Mouse (Mus musculus) ZHBTc4 (cell line): ENCODE data around the gene Ppil2.

ENCODE experiments used
- DNase-seq: peaks from one replicate; pipeline ENCODE4 v3.0.0-alpha.2; 2011; ENCODE audit warnings: low read depth, low spot score

Gene Ppil2

DNA sequence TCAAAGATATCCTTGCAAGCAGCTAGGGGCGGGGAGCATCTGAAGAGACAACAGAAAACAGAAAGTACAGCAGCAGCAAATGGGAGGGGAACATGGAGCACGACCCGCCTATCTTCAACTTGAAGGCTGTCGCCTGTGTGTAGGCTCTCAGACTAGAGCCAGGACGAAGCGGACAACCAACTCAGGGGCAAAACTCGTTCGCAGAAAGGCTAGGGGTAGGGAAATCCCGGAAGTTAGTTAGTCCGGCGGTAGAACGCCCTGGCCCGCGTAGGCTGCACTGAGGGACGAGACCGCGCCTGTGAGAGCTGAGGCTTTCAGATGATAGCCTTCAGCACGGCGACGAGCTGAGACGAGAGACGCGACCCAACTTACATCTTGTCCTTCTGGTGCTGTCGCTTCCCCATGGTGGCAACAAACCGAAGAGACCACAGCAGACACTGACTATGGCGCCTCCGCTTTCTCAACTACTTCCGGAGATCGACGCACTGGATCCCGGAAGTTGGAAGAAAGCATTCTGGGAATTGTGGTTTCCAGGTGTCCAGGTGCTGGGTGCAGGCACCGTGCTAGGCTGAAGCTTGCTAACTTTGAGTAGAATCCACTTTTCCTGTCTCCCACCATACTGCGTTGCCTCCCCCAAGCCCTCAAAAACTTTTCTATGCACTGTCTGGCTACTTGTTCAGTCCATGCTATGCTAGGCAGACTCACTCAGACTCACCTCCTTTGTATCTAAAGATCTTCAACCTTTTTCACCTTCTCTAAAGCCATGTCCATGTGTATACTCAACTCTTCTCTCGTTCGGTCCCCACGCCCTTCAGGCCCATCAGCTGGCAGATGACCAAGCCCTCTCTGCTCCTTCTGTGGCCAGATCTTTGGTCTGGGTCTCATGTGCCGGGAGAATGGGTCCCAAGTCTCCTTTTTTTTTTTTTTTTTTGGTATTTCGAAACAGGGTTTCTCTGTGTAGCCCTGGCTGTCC, at the start of gene Ppil2:
Gene Ppil2 (minus strand): TSS at position 487 of the 973 bp plus-strand sequence.
- peak; percentile 89 for DNase-seq

DNA sequence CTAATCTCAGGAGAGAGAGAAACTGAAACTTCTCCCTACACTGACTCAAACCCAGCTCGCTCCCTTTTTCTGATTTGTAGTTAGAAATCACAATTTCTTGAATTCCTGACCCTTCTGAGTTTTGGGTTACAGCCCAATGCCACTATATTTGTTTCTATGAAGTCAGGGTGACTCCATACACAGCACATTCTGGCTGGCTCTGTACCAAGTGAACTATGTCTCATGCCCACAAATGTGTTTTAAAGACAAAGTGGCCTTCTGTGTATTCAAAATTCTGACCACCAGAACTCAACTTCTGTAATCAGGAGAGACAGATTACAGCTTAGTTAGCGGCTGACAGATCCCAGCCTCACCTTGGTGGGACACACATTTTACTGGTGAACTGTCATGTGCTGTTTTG, 43.3 kb upstream of the Ppil2 start:
- DNase-seq, result no peak

DNA sequence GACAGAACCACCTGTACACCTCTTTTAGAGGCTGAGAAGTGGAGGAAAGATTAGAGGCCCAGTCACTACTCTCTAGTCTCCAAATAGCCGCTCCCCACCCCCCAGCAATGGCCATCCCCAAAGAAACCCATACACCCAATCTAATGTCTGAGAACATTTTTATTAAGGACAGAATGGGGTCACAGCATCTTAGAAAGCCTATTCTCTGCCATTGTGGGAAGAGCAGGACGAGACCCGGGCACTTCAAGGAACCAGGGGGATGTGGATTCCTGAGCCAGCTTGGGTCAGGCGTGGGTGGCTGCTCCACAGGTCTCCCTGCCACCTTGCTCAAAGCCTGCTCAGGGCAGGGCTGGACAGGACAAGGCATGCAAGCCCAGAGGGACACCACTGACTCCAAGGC, 40.8 kb upstream of the Ppil2 start:
- DNase-seq, result no peak

DNA sequence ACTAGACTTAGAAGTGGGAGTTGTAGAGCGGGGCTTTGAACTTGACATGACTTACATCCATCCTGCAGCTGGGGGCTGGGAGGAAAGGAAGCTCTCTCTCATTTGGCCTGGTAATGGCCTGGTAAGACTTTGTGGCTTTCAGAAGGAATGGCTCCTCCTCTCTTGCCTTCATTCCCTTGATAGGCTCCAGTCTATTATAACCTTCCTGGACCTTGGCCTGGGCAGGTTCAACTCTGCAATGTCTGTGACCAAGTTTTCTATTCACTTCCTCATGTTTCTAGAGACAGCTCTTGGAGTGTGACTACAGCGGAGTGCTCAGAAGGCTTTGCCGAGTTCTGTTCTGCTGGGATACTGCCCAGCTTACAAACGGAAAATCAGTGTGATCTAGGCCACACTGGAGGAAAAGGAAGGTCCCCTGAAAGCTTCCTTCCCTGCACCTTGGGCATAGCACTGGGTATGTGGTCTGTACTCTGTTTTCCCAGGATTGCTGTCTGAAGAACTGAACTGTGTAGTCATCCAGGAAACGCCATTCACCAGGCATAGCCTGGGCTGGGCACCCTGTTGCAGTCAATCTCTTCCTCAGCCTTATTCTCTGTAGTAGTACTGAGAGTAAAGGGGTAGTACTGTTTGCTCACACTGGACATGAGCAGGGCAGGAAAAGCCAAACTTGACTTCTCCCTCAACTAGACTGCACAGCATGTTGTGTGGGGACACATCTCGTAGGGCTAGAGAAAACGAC, 39.6 kb upstream of the Ppil2 start:
- no peak for DNase-seq

DNA sequence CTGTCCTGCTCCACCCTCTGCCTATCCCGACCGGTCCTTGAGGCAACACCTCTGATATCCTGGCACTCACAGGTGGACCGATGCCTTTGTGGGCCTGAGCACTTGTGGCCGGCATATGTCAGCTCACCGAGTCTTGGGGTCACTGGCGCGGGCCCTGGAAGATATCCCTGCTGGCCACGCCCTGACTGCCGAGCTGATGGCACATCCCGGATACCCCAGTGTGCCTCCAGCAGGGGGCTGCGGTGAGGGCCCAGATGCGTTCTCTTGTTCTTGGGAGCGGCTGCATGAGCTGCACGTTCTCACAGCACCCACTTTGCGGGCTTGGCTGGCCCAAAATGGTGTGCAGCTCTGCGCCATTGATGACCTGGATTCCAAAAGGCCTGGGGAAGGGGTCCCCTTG, 37.0 kb upstream of the Ppil2 start:
- DNase-seq, result peak; percentile 85

DNA sequence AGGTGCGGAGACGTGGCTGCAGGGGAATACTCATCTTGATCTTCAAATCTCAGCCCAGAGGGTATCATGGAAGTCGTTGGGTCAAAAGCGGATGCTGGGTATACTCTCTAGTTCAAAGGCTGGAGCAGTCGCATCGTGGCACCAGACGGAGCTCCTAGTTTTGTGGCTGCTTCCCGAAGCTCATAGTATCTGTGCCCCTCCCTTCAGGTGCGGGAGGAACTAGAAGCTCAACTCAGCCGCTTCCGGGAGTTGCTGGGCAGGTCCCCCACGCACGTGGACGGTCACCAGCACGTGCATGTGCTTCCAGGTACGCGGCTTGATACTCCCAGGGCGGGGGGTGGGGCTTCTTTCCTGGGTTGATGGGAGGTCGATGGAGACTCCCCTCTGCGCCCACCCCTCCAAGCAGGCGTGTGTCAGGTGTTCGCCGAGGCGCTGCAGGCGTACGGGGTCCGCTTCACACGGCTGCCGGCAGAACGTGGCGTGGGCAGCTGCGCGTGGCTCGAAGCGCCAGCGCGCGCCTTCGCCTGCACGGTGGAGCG, 36.4 kb upstream of the Ppil2 start:
- DNase-seq, result peak; percentile 58

DNA sequence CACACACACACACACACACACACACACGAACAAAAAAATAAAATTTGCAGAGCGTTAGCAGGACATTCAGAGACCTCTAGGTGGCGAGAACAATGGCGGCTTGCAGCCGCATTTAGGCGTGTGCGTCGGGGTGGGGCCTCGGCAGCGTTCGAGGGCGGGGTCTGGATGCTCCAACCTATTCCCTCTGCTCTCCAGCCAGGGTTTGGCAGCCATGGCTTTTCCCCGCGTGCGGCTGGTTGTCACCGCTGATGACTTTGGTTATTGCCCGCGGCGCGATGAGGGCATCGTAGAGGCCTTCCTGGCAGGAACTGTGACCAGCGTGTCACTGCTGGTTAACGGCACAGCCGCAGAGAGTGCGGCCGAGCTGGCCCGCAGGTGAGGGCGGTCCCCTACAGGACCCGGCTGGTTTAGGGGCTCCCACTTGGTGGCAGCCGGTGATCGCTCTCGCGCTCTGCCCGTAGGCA, 35.7 kb upstream of the Ppil2 start, which contains the start of gene Ccdc116:
Gene Ccdc116 (minus strand): TSS at position 458 of the 464 bp plus-strand sequence.
- peak; percentile 97 for DNase-seq

DNA sequence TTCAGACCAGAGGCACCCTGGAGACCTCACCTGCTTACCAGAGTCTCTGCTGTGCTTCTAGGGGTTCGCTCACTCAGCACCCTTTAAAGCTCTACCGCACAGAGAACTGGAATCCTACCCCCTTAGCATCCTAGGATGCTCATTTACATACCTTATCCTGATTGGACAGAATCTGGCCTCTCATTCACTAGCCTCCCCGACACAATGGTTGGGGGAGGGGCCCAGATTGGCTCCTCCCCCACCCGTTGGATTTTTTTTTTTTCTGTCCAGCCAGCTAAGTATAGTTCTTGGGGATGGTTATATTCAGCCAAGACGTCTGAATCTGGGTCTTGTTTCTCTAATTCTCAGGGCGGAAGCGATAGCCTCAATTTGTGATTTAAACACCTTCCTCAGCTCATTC, 33.3 kb upstream of the Ppil2 start, which contains the start of gene Ydjc:
Gene Ydjc (plus strand): TSS at position 283 of the 400 bp plus-strand sequence.
- peak; percentile 86 for DNase-seq

DNA sequence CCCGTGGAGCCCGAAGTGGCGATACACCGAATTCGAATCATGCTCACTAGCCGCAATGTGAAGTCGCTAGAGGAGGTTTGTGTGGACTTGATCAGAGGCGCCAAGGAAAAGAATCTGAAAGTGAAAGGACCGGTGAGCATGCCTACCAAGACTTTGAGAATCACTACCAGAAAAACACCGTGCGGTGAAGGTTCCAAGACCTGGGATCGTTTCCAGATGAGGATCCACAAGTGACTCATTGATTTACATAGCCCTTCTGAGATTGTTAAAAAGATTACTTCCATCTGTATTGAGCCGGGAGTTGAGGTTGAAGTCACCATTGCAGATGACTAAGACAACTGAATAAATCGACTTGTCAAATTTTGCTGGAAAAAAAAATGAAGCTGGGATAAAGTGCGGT, 26.3 kb upstream of the Ppil2 start:
- no peak for DNase-seq

DNA sequence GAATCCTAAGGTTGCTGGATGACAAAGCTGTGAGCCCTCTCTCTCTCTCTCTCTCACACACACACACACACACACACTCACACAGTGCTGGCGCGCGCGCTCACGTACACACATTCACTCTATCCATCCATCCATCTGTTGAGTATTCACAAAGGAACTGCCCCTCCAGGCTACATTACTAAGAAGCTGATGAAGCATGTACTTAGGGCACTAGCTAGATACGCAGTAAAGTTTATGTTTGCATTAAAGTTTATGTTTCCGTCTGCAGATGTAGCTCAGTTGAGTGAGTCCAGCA, 21.8 kb upstream of the Ppil2 start:
- no peak for DNase-seq

DNA sequence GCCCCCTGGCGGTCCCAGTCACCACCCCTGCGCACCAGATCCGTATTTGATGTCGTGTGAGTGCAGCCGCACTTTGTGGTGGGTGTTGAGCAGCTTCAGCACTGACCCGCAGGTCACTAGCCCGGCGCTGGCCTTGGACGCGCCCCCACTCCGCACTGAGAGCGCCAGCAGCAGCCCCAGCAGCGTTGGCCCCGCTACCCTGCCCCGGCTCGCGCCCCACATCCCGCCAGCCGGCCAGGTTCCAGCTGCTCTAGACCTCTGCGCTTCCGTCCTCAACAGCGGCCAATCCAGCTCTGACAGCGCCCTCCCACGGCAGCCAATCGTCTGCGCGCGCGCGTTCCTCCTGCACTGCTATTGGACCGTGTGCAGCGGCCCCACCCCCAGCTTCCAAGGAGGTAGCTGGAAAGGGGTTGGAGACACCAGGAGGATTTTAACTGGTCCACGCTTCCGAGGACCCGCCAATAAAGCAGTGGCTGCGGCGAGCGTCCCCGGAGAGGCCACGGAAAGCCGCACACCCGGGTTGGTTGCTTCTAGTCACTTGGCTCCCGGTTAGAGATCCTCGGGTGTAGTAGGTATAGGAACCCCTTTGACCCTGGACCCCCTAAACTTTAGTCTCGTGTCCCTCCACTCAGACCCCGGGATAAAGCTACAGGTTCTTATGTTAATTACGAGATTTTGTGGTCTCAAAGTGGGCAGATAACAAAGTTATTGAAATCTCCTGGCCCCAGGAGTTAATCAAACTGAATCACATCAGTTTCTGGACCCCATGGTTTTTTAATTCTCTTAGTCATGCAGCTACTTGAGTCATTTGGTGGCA, 21.2 kb upstream of the Ppil2 start, which contains the start of gene Sdf2l1:
Gene Sdf2l1 (minus strand): TSS at position 295 of the 817 bp plus-strand sequence.
- DNase-seq, result peak; percentile 99

DNA sequence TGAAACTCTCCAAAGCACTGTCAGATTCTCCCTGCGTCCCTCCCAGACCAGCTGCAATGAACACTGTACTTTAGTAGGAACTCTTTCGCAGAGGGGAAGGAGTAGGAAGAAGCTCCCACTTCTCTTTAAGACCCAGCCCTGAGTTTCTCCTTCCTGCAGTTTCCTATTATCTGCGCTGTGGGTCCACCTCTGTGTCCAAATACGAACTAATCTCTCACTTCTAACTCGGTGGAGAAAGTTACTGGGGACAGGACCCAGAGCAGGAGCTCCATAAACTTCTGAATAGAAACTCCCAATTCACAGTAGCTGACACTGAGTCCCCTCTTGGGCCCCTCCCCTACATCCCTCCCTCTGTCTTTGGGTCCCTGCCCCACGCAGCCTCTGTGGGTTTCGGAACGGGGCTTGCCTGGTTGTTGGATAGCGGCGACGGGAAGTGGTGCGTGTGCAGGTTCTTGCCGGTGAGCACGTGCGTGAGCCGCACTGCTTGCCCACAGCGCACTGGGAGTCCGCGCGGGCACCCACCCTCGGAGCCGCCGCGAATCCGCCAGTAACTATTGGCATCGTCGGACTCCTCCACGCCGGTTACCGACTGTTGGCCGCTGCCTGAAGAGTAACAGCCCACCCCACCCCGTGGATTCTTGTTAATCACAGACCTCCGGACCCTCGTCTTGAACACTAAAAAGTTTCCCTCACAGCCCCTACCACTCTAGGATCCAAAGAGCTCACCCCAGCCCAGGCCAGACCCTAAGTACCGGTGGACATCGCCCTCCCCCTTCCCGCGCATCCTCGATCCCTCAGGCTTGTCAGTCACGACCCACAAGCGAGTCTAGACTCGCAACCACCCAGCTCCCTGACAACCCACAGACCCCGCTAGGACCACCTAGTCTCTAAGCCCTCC, 20.4 kb upstream of the Ppil2 start:
- peak; percentile 48 for DNase-seq

DNA sequence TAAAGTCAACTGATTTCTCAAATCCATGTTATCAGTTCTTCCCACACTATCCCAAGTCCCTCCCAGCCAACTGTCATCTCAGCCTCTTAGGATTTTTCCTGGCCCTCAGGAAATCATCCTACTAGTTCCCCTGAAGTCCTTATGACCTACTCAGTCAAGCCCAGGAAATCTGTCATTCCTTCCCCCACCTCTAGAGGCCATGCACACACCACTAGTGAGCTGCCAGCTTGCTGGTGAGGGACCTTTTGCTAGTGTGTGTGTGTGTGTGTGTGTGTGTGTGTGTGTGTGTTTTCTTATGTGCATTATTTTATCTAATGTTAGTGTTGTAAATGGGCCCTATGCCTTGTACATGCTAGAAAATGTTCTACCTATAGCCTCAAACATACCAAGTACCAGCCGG, 16.2 kb upstream of the Ppil2 start:
- DNase-seq, result peak; percentile 80

DNA sequence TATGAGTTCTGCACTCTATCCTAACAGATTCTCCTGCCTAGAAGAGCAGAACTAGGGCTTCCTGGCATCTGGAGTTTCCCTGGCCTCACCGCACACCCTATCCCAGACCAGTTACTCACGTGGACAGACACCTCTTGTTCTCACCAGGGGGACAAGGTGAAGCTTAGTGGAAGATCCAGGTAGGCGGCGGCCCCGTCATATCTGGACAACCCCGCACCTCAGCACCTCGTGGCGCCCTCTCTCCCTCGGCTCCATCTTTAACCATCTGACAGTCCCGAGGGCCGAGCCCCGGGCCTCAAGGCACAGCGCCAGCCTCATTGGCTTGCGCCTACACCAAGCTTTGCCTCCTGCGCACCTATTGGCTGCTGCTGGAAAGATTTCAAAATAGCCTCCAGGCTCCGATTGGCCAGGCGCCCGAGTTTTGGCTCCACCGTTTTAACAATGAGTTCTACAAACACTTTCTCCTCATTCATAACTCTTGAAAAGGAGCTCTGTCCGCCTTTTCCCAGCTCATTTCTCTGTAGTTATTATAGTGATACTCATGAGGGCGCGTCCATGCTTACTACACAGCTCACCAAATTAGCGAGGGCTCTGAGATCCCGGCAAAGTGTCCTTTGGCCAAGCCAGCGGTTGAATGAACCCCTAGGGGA, 13.9 kb upstream of the Ppil2 start, which contains the start of gene 2610318N02Rik:
Gene 2610318N02Rik (minus strand): TSS at position 297 of the 650 bp plus-strand sequence.
- peak; percentile 92 for DNase-seq

DNA sequence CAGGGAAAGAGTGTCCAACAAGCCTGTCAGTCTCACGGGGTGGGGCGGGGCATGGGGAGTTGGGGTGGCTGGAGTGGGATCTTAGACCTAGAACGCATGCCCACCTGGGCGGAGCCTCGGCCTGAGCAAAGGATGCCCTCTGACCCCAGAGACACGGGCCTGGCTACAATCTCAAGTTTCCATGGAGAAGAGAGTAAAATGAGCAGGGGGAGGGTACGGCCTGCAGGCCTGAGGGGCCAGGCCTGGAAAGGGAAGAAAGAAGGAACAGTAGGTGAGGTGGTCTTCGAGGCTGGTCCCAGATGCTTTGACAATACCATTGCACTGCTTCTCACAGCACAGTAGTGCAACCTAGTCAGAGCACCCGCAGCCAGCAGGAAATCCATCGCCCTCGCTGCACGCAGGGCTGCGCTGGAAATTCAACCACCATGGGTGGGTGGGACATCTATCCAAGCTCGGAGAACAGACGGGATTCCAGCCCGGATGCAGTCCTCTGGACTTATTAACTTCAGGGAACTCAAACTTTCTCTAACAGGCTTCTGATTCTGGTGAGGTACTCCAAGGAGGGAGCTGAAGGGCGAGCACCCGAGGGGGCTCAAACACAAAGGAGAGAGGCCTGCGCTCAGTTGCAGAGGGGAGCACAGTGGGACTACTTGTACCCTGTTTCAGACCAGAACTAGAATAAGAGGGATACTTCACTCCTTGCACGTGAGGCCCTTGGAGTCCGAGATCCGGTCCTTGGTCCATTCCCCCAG, 13.2 kb upstream of the Ppil2 start:
- peak; percentile 58 for DNase-seq

DNA sequence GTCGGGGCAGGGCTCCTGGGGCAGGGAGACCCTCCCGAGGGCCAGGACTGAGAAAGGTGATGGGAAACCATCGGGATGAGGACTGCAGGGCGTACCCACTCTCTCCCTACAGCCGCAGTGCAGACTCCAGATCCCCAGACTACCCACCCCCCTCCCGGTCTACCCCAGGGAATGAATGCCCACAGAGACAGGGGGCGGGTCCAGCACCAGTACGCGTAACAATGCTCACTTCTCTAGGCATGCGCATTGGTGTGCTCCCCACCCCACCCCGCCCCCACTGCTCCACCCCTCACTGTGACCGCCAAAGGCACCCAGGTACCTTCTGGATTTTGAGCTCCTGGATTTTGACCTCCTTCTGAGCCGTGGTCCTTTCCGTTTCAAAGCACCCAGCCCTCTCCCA, 10.5 kb upstream of the Ppil2 start:
- peak; percentile 82 for DNase-seq

DNA sequence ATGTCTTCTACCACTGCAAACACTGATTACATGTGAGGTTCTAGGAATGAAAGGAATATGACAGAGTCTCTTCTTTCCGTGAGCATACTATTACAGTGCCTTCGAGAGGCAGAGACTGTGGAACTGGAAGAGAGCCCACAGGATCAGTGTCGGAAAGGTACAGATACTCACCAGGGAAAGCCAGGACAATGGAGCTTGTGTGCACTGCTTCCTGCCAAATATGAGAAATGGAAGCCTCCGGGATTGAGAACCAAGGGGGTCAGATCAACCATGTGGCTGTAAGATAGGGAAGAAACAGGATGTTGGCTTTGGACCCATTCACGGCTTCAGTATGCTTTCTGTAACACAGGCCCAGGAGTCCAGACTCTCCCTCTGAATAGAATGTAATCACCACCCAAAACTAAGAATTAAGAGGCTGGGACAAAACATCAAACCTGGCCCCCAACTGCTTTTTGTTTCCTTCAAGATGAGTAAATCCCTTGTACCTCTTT, 6.3 kb upstream of the Ppil2 start:
- no peak for DNase-seq

DNA sequence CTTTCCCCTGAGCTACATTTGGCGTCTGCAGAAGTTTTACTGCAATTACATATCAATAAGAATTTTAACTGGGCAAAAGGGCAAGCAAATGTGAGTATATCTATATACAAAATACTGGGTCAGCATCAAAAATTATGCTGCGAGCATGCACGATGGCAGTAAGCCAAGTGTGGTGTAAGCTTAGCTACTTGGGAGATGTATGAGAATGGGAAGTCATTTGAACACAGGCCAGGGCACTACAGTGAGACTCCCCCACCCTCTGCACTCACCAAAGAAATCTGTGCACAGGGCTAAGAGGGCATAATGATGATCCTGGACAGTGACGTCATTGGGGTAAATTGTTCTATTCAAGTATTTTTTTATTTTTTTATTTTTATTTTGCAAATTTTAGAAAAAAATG, 6.5 kb downstream of the Ppil2 start:
- DNase-seq, result no peak
